8 mouse cellular contexts compared by ENCODE assay signal in the genomic region with DNA sequence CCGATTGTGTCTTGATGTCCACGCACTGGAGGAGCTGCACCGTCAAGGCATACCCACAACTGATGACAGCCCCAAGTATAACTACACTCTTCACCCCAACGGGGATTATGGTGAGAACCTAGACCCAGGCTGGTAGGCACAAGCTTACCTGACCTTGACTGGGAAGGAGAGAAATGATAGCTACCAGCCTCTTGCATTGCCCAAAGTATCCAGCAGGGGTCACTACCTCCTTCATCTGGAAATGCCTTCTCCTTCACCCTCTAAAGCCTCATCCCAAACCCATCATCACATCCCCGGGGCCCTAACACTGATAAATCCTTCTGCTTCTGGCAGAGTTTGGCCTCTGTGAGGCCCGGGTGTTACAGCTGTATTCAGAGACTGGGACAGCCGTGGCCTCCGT. TPM values are rescaled to one million over a fixed set of nuclear protein-coding genes. Genes with fewer than 3 reads are reported as not detected.
DNase-seq lines count a peak whose midpoint lies in the region; ATAC-seq lines count a peak whose summit lies in the region.

No protein-coding gene starts in this region.

- no peak overlapping the region for H3K9ac ChIP-seq in liver, embryonic 12.5 days
- no peak overlapping the region for H3K9ac ChIP-seq in intestine, embryonic 16.5 days (ENCODE audit: low read depth, low read length)
- no peak overlapping the region for H3K9ac ChIP-seq in limb, embryonic 11.5 days (ENCODE audit: low read length)

- no peaks in the 10 kb centered on the region for H3K9me3 ChIP-seq in liver, embryonic 12.5 days (replicated peaks)
- no peaks in the 10 kb centered on the region for H3K9me3 ChIP-seq in intestine, embryonic 16.5 days (ENCODE audit: control insufficient read depth, low read length)
- H3K9me3 ChIP-seq in limb, embryonic 11.5 days (ENCODE audit: control insufficient read depth, low read length), result no peaks in the 10 kb centered on the region

- H3K4me2 ChIP-seq in liver, embryonic 12.5 days, result no peak overlapping the region
- no peak overlapping the region for H3K4me2 ChIP-seq in intestine, embryonic 16.5 days (ENCODE audit: low read depth, low read length)
- no peak overlapping the region for H3K4me2 ChIP-seq in limb, embryonic 11.5 days (ENCODE audit: low read depth, severe bottlenecking)

- no peak for ATAC-seq in liver, embryonic 12.5 days
- ATAC-seq in intestine, embryonic 16.5 days, result 0 out of 2 replicates have a peak, but pooled peaks have one; percentile 11
- ATAC-seq in limb, embryonic 11.5 days (ENCODE audit: insufficient number of reproducible peaks, low FRiP score, low TSS enrichment, low read depth), result no peak
- ATAC-seq in monocyte, adult 5-6 weeks (replicated peaks; ENCODE audit: insufficient number of reproducible peaks, low FRiP score, low TSS enrichment, poor library complexity, severe bottlenecking), result peak; percentile 60

- peaks cover 19% of the 10 kb centered on the region for H3K4me1 ChIP-seq in liver, embryonic 12.5 days
- H3K4me1 ChIP-seq in intestine, embryonic 16.5 days (ENCODE audit: control insufficient read depth, insufficient read depth, low read length), result no peaks in the 10 kb centered on the region; the same call in 1 of the 2 replicates
- H3K4me1 ChIP-seq in limb, embryonic 11.5 days (ENCODE audit: control insufficient read depth, insufficient read depth, low read length), result no peaks in the 10 kb centered on the region

- peaks cover 49% of the 10 kb centered on the region for H3K36me3 ChIP-seq in liver, embryonic 12.5 days
- peaks cover 10% of the 10 kb centered on the region for H3K36me3 ChIP-seq in intestine, embryonic 16.5 days (ENCODE audit: control insufficient read depth, insufficient read depth, low read length)
- no peaks in the 10 kb centered on the region for H3K36me3 ChIP-seq in limb, embryonic 11.5 days (ENCODE audit: control insufficient read depth, insufficient read depth, low read length)

- H3K27ac ChIP-seq in liver, embryonic 12.5 days, result no peak overlapping the region
- H3K27ac ChIP-seq in intestine, embryonic 16.5 days (ENCODE audit: low read length), result no peak overlapping the region
- H3K27ac ChIP-seq in limb, embryonic 11.5 days (replicated peaks; ENCODE audit: low read depth, low read length), result no peak overlapping the region

- H3K4me3 ChIP-seq in liver, embryonic 12.5 days, result no peak overlapping the region
- H3K4me3 ChIP-seq in intestine, embryonic 16.5 days (ENCODE audit: low read length), result no peak overlapping the region
- H3K4me3 ChIP-seq in limb, embryonic 11.5 days (ENCODE audit: low read depth, low read length), result no peak overlapping the region

- no peaks in the 10 kb centered on the region for H3K27me3 ChIP-seq in liver, embryonic 12.5 days (replicated peaks)
- H3K27me3 ChIP-seq in intestine, embryonic 16.5 days (replicated peaks; ENCODE audit: control insufficient read depth, insufficient read depth, low read length), result no peaks in the 10 kb centered on the region
- no peaks in the 10 kb centered on the region for H3K27me3 ChIP-seq in limb, embryonic 11.5 days (ENCODE audit: control insufficient read depth, insufficient read depth, low read length)

- peak; percentile 70 for DNase-seq in liver
- DNase-seq in cerebellum, postnatal 36 days, result peak; percentile 92 to 98
- peak; percentile 43 to 44 for DNase-seq in gastrocnemius, adult 8-10 months (ENCODE audit: low spot score in 2 of 2)
- peak; percentile 87 for DNase-seq in limb, embryonic 11.5 days (ENCODE audit: low spot score)
- peak; percentile 36 to 64 for DNase-seq in spleen, postnatal 14 days (ENCODE audit: low spot score in 2 of 2)

- 48% methylated on average over 8 of the region's 8 CpGs for WGBS in liver, embryonic 12.5 days (ENCODE audit: insufficient replicate concordance)
- 52% methylated on average over 8 of the region's 8 CpGs for WGBS in intestine, embryonic 16.5 days
- WGBS in limb, embryonic 11.5 days, result 59% methylated on average over 8 of the region's 8 CpGs

RNA-seq across cellular contexts. Expression of a gene that starts 6.7 kb away (rescaled TPM):
- polyA plus RNA-seq in liver, embryonic 12.5 days (2016; fragmentation: Nextera tagmentation; extraction: Ambion mirVana), result 0.08 and 0.14 TPM in 2 replicates
- not detected for total RNA-seq in gastrocnemius, adult 8-10 months (2022)
- polyA plus RNA-seq in intestine, embryonic 16.5 days (2015; fragmentation: Nextera tagmentation; extraction: Ambion mirVana), result 0.20 and 0.47 TPM in 2 replicates
- 0.87 and 1.3 TPM in 2 replicates for polyA plus RNA-seq in limb, embryonic 11.5 days (2014; fragmentation: Nextera tagmentation; extraction: Ambion mirVana)
- not detected in 3 replicates for total RNA-seq in monocyte, adult 5-6 weeks (2017)

RNA-seq across cellular contexts. Expression of a gene that starts 9.8 kb away (rescaled TPM):
- 13.6 and 13.9 TPM in 2 replicates for polyA plus RNA-seq in liver, embryonic 12.5 days (2016; fragmentation: Nextera tagmentation; extraction: Ambion mirVana)
- 10 to 100 TPM; 13.6 to 15.4 (median 14.2) TPM for total RNA-seq in gastrocnemius, adult 8-10 months (2022)
- polyA plus RNA-seq in intestine, embryonic 16.5 days (2015; fragmentation: Nextera tagmentation; extraction: Ambion mirVana), result 14.8 and 16.6 TPM in 2 replicates
- 18.4 and 21.0 TPM in 2 replicates for polyA plus RNA-seq in limb, embryonic 11.5 days (2014; fragmentation: Nextera tagmentation; extraction: Ambion mirVana)
- 3.1 to 5.3 TPM (median 4.3 TPM) in 3 replicates for total RNA-seq in monocyte, adult 5-6 weeks (2017)

RNA-seq across cellular contexts. Expression of a gene that starts 33.0 kb away (rescaled TPM):
- 0.30 and 0.31 TPM in 2 replicates for polyA plus RNA-seq in liver, embryonic 12.5 days (2016; fragmentation: Nextera tagmentation; extraction: Ambion mirVana)
- not detected for total RNA-seq in gastrocnemius, adult 8-10 months (2022)
- polyA plus RNA-seq in intestine, embryonic 16.5 days (2015; fragmentation: Nextera tagmentation; extraction: Ambion mirVana), result 2.2 and 2.5 TPM in 2 replicates
- 5.2 and 5.7 TPM in 2 replicates for polyA plus RNA-seq in limb, embryonic 11.5 days (2014; fragmentation: Nextera tagmentation; extraction: Ambion mirVana)
- 0.10 to 0.32 TPM in 2 of 3 replicates, not detected in the other for total RNA-seq in monocyte, adult 5-6 weeks (2017)

RNA-seq across cellular contexts. Expression of a gene that starts 39.0 kb away (rescaled TPM):
- polyA plus RNA-seq in liver, embryonic 12.5 days (2016; fragmentation: Nextera tagmentation; extraction: Ambion mirVana), result 2.0 TPM in 2 replicates
- under 1 TPM; 0.27 to 0.56 (median 0.34) TPM for total RNA-seq in gastrocnemius, adult 8-10 months (2022)
- 5.0 and 5.5 TPM in 2 replicates for polyA plus RNA-seq in intestine, embryonic 16.5 days (2015; fragmentation: Nextera tagmentation; extraction: Ambion mirVana)
- polyA plus RNA-seq in limb, embryonic 11.5 days (2014; fragmentation: Nextera tagmentation; extraction: Ambion mirVana), result 5.6 and 6.2 TPM in 2 replicates
- 55.6 to 60.0 TPM (median 55.9 TPM) in 3 replicates for total RNA-seq in monocyte, adult 5-6 weeks (2017)

RNA-seq across cellular contexts. Expression of a gene that starts 41.3 kb away (rescaled TPM):
- 0.24 and 0.26 TPM in 2 replicates for polyA plus RNA-seq in liver, embryonic 12.5 days (2016; fragmentation: Nextera tagmentation; extraction: Ambion mirVana)
- not detected for total RNA-seq in gastrocnemius, adult 8-10 months (2022)
- 0.23 and 0.27 TPM in 2 replicates for polyA plus RNA-seq in intestine, embryonic 16.5 days (2015; fragmentation: Nextera tagmentation; extraction: Ambion mirVana)
- 0.44 and 0.77 TPM in 2 replicates for polyA plus RNA-seq in limb, embryonic 11.5 days (2014; fragmentation: Nextera tagmentation; extraction: Ambion mirVana)
- not detected in 3 replicates for total RNA-seq in monocyte, adult 5-6 weeks (2017)

Comparison
In these comparisons a context has a peak if more than half of its experiments do, and no peak if none do; other contexts are left out.
1. DNase-seq: peak in every context shown above with its lines; median percentile 95 in cerebellum, postnatal 36 days; 87 in limb, embryonic 11.5 days; 70 in liver; 50 in spleen, postnatal 14 days; 44 in gastrocnemius, adult 8-10 months.
2. ATAC-seq: peak in intestine, embryonic 16.5 days (single experiment) and monocyte, adult 5-6 weeks (single experiment); none in liver, embryonic 12.5 days (single experiment) and limb, embryonic 11.5 days (single experiment).